Mouse (Mus musculus) heart, embryonic 14.5 days (tissue): ENCODE measurements around the gene Glyat. TPM values are rescaled to one million over a fixed set of nuclear protein-coding genes. Genes with fewer than 3 reads are reported as not detected.
"Not testable (repeated sequence)": the region's sequence is repeated elsewhere in the genome, so short reads cannot be mapped to it uniquely, and the experiment has no call there.

Experiments used
- ATAC-seq: fragments of 200-750 bp; cut with Nextera tagmentation; 2 replicates; pipeline ENCODE4 v1.8.0; 2017; ENCODE audit warnings: low read depth, moderate TSS enrichment; ENCODE audit not compliant: insufficient number of reproducible peaks, insufficient read depth, low FRiP score
- H3K27ac ChIP-seq, 2 experiments: fragments of 200-500 bp in 1 of 2; fragments of 300-500 bp in 1 of 2; sonication (generic) in 1 of 2; replicated peaks in 1 of 2; 2 replicates each; pipeline ENCODE4 v1.5.1; 2012 to 2014; ENCODE audit warnings: low read depth in 2 of 2, low read length in 2 of 2, control low read depth in 1 of 2, mild to moderate bottlenecking in 1 of 2, mixed read lengths in 1 of 2; ENCODE audit not compliant: control insufficient read depth in 1 of 2, insufficient read depth in 1 of 2
- H3K27me3 ChIP-seq: fragments of 300-500 bp; sonication (generic); 2 replicates; pipeline ENCODE4 v1.6.1; 2014; ENCODE audit warnings: mild to moderate bottlenecking, low read length, control low read depth; ENCODE audit not compliant: control insufficient read depth, insufficient read depth
- H3K36me3 ChIP-seq: fragments of 300-500 bp; sonication (generic); 2 replicates; pipeline ENCODE4 v1.6.1; 2014; ENCODE audit warnings: mild to moderate bottlenecking, control low read depth, low read length, mixed read lengths; ENCODE audit not compliant: control insufficient read depth, insufficient read depth
- H3K4me1 ChIP-seq, 2 experiments: fragments of 200-500 bp in 1 of 2; fragments of 300-500 bp in 1 of 2; sonication (generic) in 1 of 2; 2 replicates each; pipeline ENCODE4 v1.6.1; 2012 to 2014; ENCODE audit warnings: low read length in 2 of 2, control low read depth in 1 of 2, mixed read lengths in 1 of 2; ENCODE audit not compliant: control insufficient read depth in 2 of 2, insufficient read depth in 2 of 2
- H3K4me2 ChIP-seq: fragments of 300-500 bp; sonication (generic); 2 replicates; pipeline ENCODE4 v1.6.1; 2014; ENCODE audit warnings: mild to moderate bottlenecking, low read length
- H3K4me3 ChIP-seq, 2 experiments: fragments of 200-500 bp in 1 of 2; fragments of 300-500 bp in 1 of 2; sonication (generic) in 1 of 2; 2 replicates each; pipeline ENCODE4 v1.5.1; 2012 to 2014; ENCODE audit warnings: low read length in 2 of 2, mild to moderate bottlenecking in 2 of 2, control low read depth in 1 of 2, low read depth in 1 of 2, moderate library complexity in 1 of 2; ENCODE audit not compliant: control insufficient read depth in 1 of 2, insufficient read depth in 1 of 2
- H3K9ac ChIP-seq: fragments of 300-500 bp; sonication (generic); 2 replicates; pipeline ENCODE4 v1.6.1; 2014; ENCODE audit warnings: mild to moderate bottlenecking, low read length
- H3K9me3 ChIP-seq: fragments of 300-500 bp; sonication (generic); 2 replicates; pipeline ENCODE4 v1.6.1; 2016; ENCODE audit warnings: low read length, control low read depth; ENCODE audit not compliant: control insufficient read depth
- WGBS: fragments of 180-500 bp; shearing (Covaris S2); extraction: QIAGEN DNeasy Blood & Tissue Kit; methylation state at CpG from one replicate; pipeline ENCODE4 v1.1.7; 2014; 5-methylcytosine and 5-hydroxymethylcytosine counted together
- polyA plus RNA-seq: library from polyadenylated mRNA; unstranded; fragments of >200 nt; fragmentation: Nextera tagmentation; extraction: Ambion mirVana; gene quantifications from 2 replicates; pipeline ENCODE4 v1.2.1, GENCODE M21; 2014

Glyat gene
- polyA plus RNA-seq, 1 experiment from 2014 or later, result not detected

DNA sequence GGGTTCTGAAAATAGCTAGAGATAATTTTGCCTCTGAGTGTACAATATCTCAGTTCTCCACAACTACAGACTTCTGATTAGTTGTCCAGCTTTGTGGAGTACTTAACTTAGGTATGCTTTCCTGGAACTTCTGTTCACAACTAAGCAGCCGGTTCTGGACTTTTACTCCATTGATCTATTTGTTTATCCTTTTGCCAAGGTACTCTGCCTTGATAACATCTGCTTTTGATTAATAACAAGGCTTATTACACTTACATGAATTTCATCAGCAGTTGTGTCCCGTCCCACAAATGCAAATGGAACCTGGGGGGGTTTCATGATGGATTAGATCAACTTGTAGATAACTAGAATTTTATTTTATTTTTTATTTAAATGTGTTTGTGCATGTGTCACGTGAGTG is 3.8 kb downstream of the Glyat start:
- H3K4me1 ChIP-seq, result no peaks in the 10 kb centered on the region
- H3K27me3 ChIP-seq, result no peaks in the 10 kb centered on the region
- no peaks in the 10 kb centered on the region for H3K36me3 ChIP-seq
- H3K4me2 ChIP-seq, result no peak overlapping the region
- 65% methylated on average over 3 of the region's 3 CpGs for WGBS
- H3K9ac ChIP-seq, result no peak overlapping the region
- H3K9me3 ChIP-seq, result no peaks in the 10 kb centered on the region
- no peak overlapping the region for H3K4me3 ChIP-seq
- no peak overlapping the region for H3K27ac ChIP-seq
- ATAC-seq, result no peak

DNA sequence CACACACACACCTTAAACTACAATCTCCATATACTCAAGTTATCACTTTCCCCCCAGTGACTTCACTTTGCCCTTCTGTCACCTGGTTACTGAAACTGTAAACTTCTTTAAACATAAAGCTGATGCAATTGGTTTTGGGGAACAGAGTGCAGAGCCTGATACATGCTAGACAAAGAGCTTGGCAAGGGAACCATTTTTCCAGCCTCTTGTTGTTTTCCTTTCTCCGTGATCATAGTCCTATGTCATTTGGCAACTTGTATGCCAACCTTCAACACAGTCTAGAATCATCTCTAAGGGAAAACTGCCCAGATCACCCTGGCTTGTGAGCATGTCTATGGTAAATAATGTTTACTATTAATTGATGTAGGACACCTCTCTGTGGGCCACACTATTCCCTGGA is 4.9 kb downstream of the Glyat start:
- 50% methylated on average over 1 of the region's 1 CpGs for WGBS

DNA sequence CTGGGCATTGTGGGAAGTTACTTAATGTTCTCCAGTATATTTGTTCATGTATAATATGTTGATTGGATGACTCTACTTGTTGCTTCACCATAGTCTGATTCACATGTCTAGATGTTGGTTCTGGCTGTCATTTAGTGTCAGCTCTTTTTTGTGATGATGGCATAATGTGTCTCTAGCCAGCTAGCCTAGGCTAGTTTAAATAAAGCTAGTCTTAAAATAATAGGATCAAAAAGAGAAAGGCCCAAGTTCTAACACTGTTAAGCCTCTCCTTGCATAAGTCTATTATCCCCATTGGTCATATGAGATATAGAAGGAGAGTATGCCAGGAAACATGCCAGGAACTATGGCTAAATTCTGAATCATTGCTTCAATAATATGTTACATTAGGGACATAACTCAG is 16.4 kb downstream of the Glyat start:
- Histone ChIP-seq H3K36me3 (no peaks in the 10 kb centered on the region), H3K27me3 (no peaks in the 10 kb centered on the region), H3K9me3 (0 out of 2 replicates have a peak, but pooled peaks cover 3% of the 10 kb centered on the region), H3K9ac (no peak overlapping the region), H3K4me3 (no peak overlapping the region), H3K4me2 (no peak overlapping the region), H3K4me1 (no peaks in the 10 kb centered on the region), H3K27ac (no peak overlapping the region)
- ATAC-seq, result no peak

More for the DNA sequence above, 4.9 kb downstream of the Glyat start:
- Histone ChIP-seq H3K36me3 (no peaks in the 10 kb centered on the region), H3K4me1 (no peaks in the 10 kb centered on the region), H3K27me3 (no peaks in the 10 kb centered on the region), H3K4me3 (no peak overlapping the region), H3K9me3 (no peaks in the 10 kb centered on the region), H3K27ac (no peak overlapping the region), H3K9ac (no peak overlapping the region), H3K4me2 (no peak overlapping the region)
- ATAC-seq, result no peak

DNA sequence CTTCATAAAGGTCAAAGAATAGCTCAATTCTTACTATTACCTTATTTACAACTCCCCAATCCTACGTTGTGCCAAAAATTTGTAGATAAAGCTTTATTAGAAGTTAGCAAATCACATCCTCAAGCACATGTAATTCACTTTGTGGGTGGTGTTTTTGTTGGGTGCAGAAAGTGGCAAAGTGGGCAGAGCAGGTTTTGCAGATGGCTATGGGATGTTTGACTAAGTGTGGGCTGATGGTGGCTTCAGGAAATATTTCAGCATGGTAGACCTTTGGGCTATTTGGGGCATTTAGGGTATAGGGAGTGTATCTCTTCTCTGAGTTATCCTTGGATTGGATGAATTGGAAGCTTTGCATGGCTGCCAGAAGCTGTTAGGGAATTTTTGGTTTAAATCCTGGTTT is 33.0 kb downstream of the Glyat start:
- Histone ChIP-seq H3K4me1 (no peaks in the 10 kb centered on the region), H3K27me3 (no peaks in the 10 kb centered on the region), H3K4me3 (no peak overlapping the region), H3K27ac (no peak overlapping the region), H3K9ac (no peak overlapping the region), H3K4me2 (no peak overlapping the region), H3K36me3 (no peaks in the 10 kb centered on the region), H3K9me3 (peaks cover 10% of the 10 kb centered on the region; the same call in 1 of the 2 replicates)
- WGBS, result 62% methylated on average over 1 of the region's 1 CpGs
- no peak for ATAC-seq

DNA sequence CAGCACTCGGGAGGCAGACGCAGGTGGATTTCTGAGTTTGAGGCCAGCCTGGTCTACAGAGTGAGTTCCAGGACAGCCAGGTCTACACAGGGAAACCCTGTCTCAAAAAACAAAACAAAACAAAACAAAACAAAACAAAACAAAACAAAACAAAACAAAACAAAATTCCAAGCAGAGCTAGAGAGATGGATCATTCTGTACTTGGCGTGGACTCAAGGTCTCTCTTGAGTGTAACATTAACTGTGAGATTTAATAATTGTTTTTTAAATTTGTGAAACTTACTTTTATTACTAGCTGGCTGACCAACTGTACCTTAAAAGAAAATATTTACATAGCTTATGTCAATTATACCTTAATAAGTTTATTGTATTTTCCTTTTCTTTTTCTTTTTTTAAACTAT is 35.5 kb downstream of the Glyat start:
- not testable (repeated sequence) for H3K4me3 ChIP-seq, H3K4me1 ChIP-seq, H3K9ac ChIP-seq, H3K36me3 ChIP-seq, ATAC-seq, H3K9me3 ChIP-seq, H3K27me3 ChIP-seq, H3K27ac ChIP-seq, H3K4me2 ChIP-seq
- WGBS, result 78% methylated on average over 3 of the region's 3 CpGs

DNA sequence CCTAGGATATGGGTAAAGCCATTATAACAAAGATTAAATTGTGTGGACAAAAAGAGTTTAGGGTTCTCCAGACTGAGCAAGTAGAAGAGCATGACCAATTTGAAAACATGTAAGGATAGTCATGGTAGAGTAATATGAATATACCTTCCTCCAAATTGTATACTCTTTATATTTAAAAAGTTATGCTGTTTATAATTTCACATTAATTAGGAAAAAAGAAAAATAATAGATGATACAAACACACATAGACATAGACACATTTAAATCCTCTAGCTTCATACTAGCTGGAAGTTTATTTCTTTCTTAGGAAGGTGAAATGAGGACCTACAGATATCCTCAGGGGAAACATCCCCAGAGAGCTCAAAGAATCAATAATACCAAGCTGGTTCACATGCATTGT is 37.0 kb downstream of the Glyat start, which contains the start of gene Olfr1442:
Gene Olfr1442 (plus strand): TSS at position 301 of the 400 bp plus-strand sequence.
- no peak within 1 kb of the TSS for H3K27ac ChIP-seq
- H3K4me2 ChIP-seq, result no peak within 1 kb of the TSS
- H3K9me3 ChIP-seq, result no peaks in the 10 kb centered on the region
- no peaks in the 10 kb centered on the region for H3K4me1 ChIP-seq
- H3K27me3 ChIP-seq, result no peaks in the 10 kb centered on the region
- H3K9ac ChIP-seq, result no peak within 1 kb of the TSS
- H3K4me3 ChIP-seq, result no peak within 1 kb of the TSS
- ATAC-seq, result no peak
- H3K36me3 ChIP-seq, result no peaks in the 10 kb centered on the region

DNA sequence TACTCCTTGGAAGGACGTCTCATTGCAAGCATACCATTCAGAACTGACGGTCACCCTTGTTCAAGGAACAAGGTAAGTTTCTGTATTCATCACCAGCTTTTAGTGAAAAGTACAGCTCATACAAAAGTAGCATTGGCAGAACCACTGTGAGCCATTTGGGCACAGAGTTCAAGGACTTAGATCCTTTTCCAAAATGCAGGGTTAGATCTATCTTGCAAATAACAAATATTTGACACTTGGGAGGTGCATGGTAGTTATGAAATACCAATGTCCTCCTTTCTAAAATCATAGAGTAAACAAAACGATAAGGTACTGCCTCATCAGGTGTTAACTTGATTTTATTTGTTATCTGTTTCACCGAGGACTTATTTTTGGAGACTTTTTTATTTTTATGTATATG is 37.9 kb downstream of the Glyat start:
- H3K4me2 ChIP-seq, result no peak overlapping the region
- no peaks in the 10 kb centered on the region for H3K36me3 ChIP-seq
- no peaks in the 10 kb centered on the region for H3K27me3 ChIP-seq
- ATAC-seq, result no peak
- WGBS, result 71% methylated on average over 4 of the region's 4 CpGs
- no peaks in the 10 kb centered on the region for H3K4me1 ChIP-seq
- H3K4me3 ChIP-seq, result no peak overlapping the region
- no peaks in the 10 kb centered on the region for H3K9me3 ChIP-seq
- H3K27ac ChIP-seq, result no peak overlapping the region
- no peak overlapping the region for H3K9ac ChIP-seq

DNA sequence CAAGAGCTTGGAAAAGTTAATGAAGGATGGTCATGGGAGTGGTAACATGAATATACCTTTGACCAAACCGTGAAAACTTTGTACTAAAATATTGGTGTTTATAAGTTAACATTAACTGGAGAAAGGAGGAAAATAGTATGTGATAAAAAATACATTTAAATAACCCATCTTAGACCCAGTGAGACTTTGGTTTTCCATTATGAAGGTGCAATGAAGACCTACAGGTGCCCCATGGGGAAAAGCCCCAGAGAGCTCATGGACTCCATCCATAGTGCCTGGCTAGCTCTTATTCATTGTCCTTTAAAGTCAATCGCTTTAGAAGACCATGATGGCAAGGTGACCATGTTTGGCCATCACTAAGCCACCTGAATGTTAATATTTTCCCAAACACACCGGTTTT is 44.7 kb downstream of the Glyat start, which contains the start of gene Olfr1443:
Gene Olfr1443 (plus strand): TSS at position 301 of the 400 bp plus-strand sequence.
- Histone ChIP-seq H3K27me3 (no peaks in the 10 kb centered on the region), H3K9ac (no peak within 1 kb of the TSS), H3K27ac (no peak within 1 kb of the TSS), H3K4me2 (no peak within 1 kb of the TSS), H3K9me3 (no peaks in the 10 kb centered on the region), H3K4me3 (no peak within 1 kb of the TSS), H3K36me3 (no peaks in the 10 kb centered on the region), H3K4me1 (no peaks in the 10 kb centered on the region)
- 55% methylated on average over 3 of the region's 3 CpGs for WGBS
- no peak for ATAC-seq
